Mouse (Mus musculus): ENCODE measurements around the gene Gadd45gip1.
A peak's percentile ranks its signal among the peaks of the same experiment; 100 is the strongest.

Gadd45gip1 gene

GRCm38 (mm10) chr8:84831490-84831889, at the start of gene Gadd45gip1:
Gene Gadd45gip1 (plus strand): TSS chr8:84831522.
- DNase-seq (ENCODE audit: low read depth, low spot score), result peak; percentile 92

DNA sequence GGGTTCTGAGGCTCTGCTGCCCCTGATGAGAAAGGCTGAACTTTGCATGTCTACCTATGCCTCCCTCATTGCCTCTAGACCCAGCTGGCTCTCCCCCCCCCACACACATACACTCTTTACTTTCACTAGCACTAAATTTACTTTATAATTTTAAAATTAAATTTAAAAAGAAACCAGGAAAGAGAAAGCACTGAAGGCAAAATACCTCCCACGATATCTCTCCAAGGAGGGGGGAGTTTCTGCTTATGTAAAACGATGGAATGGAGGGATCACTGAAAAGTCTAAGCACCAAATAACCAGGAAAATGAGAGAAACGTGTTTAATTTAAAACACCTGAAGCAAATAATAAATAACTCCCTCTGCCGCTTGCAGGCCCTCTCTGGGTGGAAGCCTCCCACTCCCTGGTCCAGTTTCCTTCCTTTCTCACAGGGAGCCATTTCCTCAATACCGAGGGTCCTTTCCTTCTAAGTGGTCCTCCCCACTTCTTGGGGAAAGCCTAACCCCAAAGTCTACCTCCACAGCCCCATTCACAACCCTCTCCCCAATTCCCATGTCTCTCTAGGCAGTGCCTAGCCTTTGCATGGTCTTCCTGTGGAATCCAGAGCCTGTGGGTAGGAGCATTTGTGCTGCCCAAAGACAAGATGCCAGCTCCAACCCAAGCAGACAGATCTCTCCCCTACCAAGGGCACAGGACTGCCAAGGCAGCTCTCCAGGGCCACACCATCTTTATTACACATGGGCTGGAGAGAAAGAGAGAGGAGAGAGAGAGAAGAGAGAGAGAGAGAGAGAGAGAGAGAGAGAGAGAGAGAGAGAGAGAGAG, 49.4 kb upstream of the Gadd45gip1 start:
- no peak for DNase-seq (ENCODE audit: low read depth, low spot score)

GRCm38 (mm10) chr8:84782680-84783079, 48.6 kb upstream of the Gadd45gip1 start:
- DNase-seq (ENCODE audit: low read depth, low spot score), result no peak

DNA sequence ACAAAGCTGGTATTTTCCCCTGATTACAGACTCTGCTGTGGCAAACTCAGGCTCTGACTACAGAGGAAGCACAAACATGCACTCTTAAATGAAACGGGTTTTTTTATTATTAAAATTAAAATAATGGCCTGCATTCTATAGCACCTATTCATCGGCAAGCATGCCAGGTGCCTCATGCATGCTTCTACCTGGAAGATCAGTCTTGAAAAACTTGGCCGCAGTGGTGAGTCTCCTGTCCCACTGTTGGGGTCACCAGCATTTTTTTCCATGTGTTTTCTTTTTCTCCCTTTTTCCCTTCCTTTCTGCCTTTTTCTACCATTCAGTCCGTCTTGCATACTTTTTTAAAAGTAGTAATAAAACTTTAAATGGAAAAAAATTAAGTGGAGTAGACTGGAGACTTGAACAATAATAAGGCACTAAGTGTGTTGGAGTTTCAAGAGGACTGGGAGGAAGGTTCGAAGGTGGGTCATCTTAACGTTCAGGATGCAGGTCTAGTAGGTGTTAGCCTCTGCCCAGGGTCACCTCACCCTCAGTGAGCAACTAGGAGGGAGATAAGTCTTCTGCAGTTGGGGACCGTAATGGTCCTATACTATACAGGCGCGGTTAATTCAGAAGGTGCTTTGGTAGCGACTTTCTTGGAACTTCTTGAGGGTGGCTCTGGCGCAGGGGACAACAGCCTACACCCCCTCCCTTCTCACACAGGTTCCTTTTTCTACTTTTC, 48.0 kb upstream of the Gadd45gip1 start:
- no peak for DNase-seq (ENCODE audit: low read depth, low spot score)

DNA sequence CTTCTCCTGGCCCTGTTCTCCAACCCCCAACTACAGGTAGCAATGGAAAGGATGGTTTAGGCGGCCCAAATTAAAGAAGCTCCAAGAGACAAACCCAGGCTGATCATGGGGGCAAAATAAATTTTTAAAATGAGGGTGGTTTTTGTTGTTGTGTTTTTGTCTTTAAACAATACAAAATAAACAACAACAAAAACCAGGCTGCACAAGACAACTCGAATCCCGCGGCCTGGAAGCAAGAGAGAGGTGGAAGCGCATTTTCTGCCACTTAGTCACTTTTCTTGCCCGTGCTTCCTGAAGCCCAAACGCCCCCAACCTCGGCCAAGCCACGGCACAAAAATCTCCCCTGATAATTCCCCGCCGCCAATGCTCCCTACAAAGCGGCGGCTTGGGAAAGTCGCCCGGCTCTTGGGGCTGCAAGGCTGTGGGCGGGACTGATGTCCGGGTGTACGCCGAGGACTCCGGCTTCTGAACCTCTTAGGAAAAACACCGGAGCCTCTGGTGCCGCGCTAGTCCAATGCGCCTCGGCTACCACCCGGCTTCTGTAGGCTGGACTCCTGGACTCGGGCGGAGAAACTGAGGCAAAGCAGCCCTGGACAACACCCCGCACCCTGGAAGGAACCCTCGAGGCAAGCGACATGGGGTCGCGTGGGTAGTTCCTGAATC, 47.3 kb upstream of the Gadd45gip1 start:
- no peak for DNase-seq (ENCODE audit: low read depth, low spot score)

DNA sequence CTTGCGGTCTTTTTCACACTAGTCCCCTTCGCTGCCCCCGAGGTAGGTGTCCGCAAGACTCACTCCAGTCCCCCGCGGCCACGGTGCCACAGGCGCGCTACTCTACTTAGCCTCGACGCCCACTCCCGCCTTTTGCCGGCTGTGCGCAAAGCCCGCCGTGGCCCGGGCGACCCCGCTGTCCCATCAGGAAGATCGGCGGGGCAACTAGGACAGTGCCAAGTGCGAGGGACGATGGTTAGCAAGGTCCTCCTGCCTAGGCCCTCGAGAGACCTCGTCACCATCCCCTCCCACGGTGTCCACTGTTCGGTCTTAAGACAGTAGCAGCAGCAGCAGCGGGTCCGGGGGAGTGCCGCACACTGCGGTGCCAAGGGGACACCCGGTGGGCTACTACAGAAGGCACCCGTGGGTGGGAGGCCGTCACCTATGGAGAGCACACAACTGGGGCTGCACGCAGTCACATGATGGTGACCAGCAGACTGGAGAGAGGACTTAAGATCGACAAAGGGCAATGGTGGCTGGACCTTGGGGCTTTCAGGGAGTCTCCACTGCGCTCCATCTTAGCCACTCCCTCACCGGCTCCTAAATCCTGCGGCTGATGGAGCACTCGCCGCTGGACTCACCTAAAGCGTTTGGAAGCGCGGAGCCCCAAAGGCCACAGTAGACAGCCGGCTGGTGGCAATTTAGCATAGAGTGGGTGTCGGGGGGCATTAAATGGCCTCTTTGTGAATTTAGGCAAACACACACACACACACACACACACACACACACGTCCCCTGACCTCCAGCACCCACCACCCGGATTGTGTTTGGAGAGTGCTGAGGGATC, 46.4 kb upstream of the Gadd45gip1 start:
- DNase-seq (ENCODE audit: low read depth, low spot score), result no peak

GRCm38 (mm10) chr8:84785506-84785755, 45.9 kb upstream of the Gadd45gip1 start:
- no peak for DNase-seq (ENCODE audit: low read depth, low spot score)

- no peak for DNase-seq (ENCODE audit: low read depth, low spot score)
Observed at GRCm38 (mm10) chr8:84785756-84786677, 45.3 kb upstream of the Gadd45gip1 start.

DNA sequence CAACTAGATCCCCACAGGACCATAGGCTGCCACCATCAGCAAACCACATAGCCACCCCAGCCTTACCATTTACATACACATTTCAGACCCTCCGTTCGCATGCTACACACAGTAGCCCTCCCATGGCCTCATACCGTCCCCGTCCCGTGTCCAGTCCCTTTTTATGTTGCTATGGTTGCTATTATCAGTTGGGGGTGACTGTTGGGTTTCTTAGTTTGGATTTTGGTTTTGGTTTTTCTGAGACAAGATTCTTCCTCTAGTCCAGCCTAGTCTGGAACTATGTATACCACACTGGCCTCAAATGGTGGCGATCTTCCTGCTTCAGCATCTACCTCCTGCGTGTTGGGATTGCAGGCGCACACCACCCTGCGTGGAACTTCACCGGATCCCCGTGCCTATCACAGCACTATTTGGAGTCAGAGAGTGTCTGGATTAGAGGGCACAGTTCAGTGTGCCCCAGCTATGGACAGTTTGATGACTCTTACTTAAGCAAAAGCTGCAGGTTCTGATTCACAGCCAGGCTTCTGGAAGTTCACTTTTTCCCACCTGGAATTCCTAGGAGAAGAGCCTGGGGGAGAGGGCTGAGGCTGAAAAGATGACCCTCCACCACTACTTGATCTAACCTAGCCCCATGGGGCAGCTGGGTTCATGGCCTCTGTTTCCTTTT, 44.4 kb upstream of the Gadd45gip1 start:
- DNase-seq (ENCODE audit: low read depth, low spot score), result no peak

DNA sequence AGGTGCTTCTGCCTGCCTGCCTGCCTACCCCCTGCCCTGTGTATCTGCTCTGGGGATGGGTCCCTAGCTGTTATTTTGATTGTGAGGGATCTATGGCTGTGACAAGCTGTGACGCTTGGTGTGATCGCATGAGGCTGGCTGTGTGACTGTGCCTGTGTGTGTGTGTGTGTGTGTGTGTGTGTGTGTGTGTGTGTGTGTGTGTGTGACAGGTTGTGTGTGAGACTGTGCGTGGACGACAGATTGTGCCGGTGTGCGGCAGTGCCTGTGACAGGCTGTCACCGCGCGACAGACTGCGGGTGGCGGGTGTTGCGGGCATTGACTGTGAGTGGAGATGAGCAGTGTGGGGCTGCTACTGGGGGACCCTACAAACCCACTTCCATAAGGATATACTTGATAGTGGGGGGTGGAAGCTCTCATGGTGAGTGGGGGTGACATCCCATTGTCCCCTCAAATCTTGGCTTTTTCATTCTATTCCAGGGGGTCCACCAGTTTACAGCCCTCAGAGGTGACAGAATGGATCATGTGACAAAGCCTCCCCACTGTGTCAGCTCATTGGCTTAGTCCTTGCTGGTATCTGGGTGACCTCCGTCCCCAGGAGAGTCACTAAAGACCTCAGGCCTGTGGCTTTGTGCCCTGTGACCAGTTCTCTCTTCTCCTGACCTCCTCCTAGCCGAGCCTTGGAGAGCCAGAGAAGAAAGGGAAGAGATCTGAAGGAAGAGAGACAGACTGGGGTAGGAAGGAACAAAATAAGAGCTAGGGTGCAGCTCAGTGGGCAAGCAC, 43.6 kb upstream of the Gadd45gip1 start:
- no peak for DNase-seq (ENCODE audit: low read depth, low spot score)

- no peak for DNase-seq (ENCODE audit: low read depth, low spot score)
Observed at GRCm38 (mm10) chr8:84788896-84789295, 42.4 kb upstream of the Gadd45gip1 start.

DNA sequence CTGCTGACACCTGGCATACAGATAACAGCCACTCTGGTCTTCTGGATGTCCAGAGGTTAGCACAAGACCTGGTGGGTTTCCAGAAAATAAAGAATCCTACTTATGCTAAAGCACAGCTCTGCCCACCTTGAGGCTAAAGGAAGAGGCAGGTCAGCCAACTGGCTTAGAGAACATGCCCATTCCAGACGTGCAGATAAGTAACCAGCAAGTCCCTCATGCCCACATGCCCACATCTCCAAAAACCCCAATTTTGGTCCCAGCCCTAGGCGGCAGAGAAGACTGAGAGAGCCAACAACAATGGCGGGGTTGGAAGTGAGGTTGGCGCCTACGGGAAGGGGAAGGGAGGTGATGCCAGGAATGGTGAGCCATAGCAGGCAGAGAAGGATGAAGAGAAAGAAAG, 42.0 kb upstream of the Gadd45gip1 start:
- DNase-seq (ENCODE audit: low read depth, low spot score), result no peak

- no peak for DNase-seq (ENCODE audit: low read depth, low spot score)
Observed at GRCm38 (mm10) chr8:84789855-84790486, 41.4 kb upstream of the Gadd45gip1 start.

DNA sequence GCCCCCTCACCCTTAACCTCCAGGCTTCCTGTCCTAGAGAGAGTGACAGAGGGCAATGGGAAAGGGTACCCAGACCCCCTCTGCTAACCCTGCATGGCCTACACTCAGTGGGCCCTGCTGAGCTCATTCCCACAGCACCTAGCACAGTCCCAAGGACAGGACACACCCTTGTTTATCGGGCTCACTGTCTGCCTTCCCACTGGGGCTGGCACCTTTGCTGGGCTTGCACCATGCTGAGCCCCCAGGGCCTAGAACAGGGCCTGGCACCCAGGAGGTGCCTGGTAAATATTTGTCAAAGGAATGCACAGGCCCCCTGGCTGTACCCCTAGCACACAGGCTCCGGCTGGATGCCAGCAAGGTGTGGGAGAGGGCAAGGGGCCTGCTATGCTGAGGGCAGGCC, 40.8 kb upstream of the Gadd45gip1 start:
- no peak for DNase-seq (ENCODE audit: low read depth, low spot score)

DNA sequence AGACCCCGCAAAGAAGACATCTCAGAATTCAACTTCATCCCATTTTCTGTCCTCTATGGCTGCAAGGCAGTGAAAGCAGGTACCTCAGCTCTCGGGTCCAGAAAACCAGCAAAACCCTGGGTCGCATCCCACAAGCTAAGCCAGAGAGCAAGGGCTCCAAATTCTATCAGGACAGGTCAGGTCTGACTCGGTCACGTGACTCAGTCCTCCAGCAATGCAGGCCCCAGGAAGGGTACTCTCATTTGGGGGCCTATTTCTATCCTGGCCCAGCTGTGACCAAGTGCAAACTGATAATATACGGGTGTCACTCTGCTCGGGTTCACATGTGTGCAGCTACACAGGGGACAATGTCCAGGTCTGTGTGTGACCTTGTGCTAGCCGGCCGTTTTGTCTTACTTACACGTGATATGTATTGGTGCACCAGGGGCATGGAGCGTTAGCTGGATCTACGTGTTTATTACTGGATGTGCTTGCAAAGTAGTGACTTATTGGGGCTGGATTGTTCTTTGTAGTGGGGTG, 38.8 kb upstream of the Gadd45gip1 start:
- DNase-seq (ENCODE audit: low read depth, low spot score), result no peak

DNA sequence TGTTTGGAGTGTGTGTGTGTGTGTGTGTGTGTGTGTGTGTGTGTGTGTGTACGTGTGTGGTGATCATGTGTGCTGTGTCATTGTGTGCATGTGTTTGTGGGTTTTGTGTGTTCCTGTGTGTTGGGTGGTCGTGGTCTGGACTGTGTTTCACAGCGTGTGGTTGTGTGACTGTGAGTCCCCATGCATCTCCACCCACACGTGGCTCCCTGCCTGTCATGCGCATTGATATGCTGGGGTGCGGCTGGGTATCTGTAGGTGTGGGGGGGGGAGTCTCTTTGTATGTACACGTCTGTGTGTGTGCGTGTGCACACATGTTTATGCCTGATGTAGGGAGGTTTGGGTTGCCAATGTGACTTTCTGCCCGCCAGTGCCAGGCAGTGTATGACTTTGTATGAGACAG, 38.2 kb upstream of the Gadd45gip1 start:
- DNase-seq (ENCODE audit: low read depth, low spot score), result no peak

DNA sequence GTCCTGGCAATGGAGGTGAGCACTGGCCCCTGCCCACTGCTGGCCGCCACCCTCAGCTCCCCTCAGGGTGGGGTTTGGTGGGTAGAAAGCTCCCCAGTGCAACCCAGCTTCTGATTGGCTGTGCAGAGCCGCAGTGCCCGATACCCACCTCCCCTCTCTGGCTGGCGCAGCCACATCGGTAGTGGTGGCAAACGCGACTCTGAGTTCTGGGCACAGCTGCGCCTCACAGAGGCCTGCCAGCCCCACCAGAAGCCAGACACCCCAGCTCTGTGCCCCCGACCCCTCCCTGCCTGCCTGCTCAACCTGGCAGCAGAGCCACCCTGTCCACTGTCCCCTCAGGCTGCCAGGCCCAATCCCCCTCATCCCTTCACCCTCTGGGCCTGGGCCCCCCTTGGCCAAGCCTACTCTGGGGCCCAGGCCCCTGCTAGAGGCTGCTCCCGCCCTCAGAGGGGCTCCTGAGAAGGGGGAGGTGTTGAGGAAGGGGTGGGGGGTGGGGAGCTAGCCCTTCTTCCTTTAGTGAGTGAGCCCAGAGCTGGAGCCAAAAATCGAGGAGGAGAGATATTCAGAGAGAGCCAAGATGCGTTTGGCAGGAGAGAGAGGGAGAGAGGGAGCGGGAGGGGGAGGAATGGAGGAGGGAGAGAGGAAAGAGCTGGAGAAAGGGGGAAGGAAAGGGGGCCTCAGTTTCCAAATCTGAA, 37.4 kb upstream of the Gadd45gip1 start:
- DNase-seq (ENCODE audit: low read depth, low spot score), result no peak

DNA sequence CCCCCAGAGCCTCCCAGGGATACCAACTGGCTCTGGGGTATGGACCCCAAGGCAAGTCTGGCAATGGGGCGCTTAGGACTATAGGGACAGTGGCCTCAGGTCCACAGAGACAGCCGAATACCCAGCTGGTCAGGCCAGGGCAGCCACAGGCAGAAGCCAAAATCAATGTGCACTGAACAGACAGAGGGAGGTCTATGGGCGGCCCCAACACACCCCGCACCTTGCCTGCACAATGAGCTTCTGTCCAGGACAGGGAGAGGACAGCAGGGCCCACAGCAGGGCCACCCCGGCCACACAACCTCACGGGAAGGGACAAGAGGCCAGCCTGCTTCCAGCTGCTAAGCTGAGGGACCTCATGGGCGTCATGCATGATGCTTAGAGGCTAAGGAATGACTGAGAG, 36.8 kb upstream of the Gadd45gip1 start:
- DNase-seq (ENCODE audit: low read depth, low spot score), result no peak

Data from A20 (cell line).